Mouse (Mus musculus) heart, adult 18-20 months (tissue): Measurements from ENCODE around the gene Mocs1. TPM values are rescaled to one million over a fixed set of nuclear protein-coding genes. Genes with fewer than 3 reads are reported as not detected.
A peak's percentile ranks its signal among the peaks of the same experiment; 100 is the strongest.
"Not testable (repeated sequence)": the region's sequence is repeated elsewhere in the genome, so short reads cannot be mapped to it uniquely, and the experiment has no call there.

Source experiments
- DNase-seq, 2 experiments: peaks; one replicate each; pipeline ENCODE4 v3.0.0; 2021 to 2022; ENCODE audit warnings: mixed read lengths in 1 of 2
- total RNA-seq, 2 experiments: library from RNA; stranded (reverse); gene quantifications; 2 replicates each; pipeline ENCODE4 v1.2.3; 2021

Mocs1 gene
- total RNA-seq, 2 experiments from 2014 or later: 19.9 to 24.0 TPM

- peak; percentile 80 to 90 for DNase-seq
These were observed 4.0 kb downstream of the Mocs1 start for GRCm38 (mm10) chr17:49432071-49432711.

- no peak for DNase-seq
These were observed 4.9 kb downstream of the Mocs1 start for GRCm38 (mm10) chr17:49433071-49433470.

- DNase-seq: no peak
These were observed 6.1 kb downstream of the Mocs1 start for GRCm38 (mm10) chr17:49434236-49434635.

- DNase-seq: no peak
These were observed 6.9 kb downstream of the Mocs1 start for GRCm38 (mm10) chr17:49435081-49435480.

GRCm38 (mm10) chr17:49436631-49437030, 8.5 kb downstream of the Mocs1 start:
- no peak for DNase-seq

GRCm38 (mm10) chr17:49437306-49437705, 9.1 kb downstream of the Mocs1 start:
- DNase-seq: not testable (repeated sequence)

GRCm38 (mm10) chr17:49438822-49439574, 10.8 kb downstream of the Mocs1 start:
- DNase-seq: no peak

GRCm38 (mm10) chr17:49439706-49440105, 11.5 kb downstream of the Mocs1 start:
- no peak for DNase-seq

- no peak for DNase-seq
These were observed 12.4 kb downstream of the Mocs1 start for GRCm38 (mm10) chr17:49440331-49441130.

- not testable (repeated sequence) for DNase-seq
These were observed 14.7 kb downstream of the Mocs1 start for GRCm38 (mm10) chr17:49442841-49443240.

- DNase-seq: peak; percentile 38
These were observed 20.5 kb downstream of the Mocs1 start for GRCm38 (mm10) chr17:49448570-49449229.

- no peak for DNase-seq
These were observed 21.1 kb downstream of the Mocs1 start for GRCm38 (mm10) chr17:49449230-49449608.

GRCm38 (mm10) chr17:49450922-49451321, 22.8 kb downstream of the Mocs1 start:
- no peak for DNase-seq

- DNase-seq: no peak
These were observed 28.2 kb downstream of the Mocs1 start for GRCm38 (mm10) chr17:49456334-49456733.

GRCm38 (mm10) chr17:49457833-49458232, 29.7 kb downstream of the Mocs1 start:
- DNase-seq: no peak

GRCm38 (mm10) chr17:49458386-49458785, 30.2 kb downstream of the Mocs1 start:
- no peak for DNase-seq

- no peak for DNase-seq
These were observed 36.7 kb downstream of the Mocs1 start for GRCm38 (mm10) chr17:49464884-49465283.

- peak; percentile 61 to 89 for DNase-seq
These were observed 40.1 kb downstream of the Mocs1 start for GRCm38 (mm10) chr17:49468223-49468622.

GRCm38 (mm10) chr17:49472626-49473025, 44.5 kb downstream of the Mocs1 start:
- peak; percentile 23 to 51 for DNase-seq

GRCm38 (mm10) chr17:49474051-49474450, 45.9 kb downstream of the Mocs1 start:
- DNase-seq: no peak

- DNase-seq: no peak
These were observed 47.0 kb downstream of the Mocs1 start for GRCm38 (mm10) chr17:49475174-49475573.

- DNase-seq: no peak
These were observed 49.2 kb downstream of the Mocs1 start for GRCm38 (mm10) chr17:49477370-49477769.
